Mouse (Mus musculus) frontal cortex, adult (tissue): ENCODE data around the gene Fhl2.

Experiments
- ATAC-seq: cut with Nextera tagmentation; 2 replicates; pipeline ENCODE4 v1.9.2; 2017; ENCODE audit warnings: mild to moderate bottlenecking, moderate library complexity, mixed read lengths; ENCODE audit not compliant: low TSS enrichment

Gene Fhl2

GRCm38 (mm10) chr1:43196661-43197241, at the start of gene Fhl2:
Gene Fhl2, minus strand, starts transcription at chr1:43196984.
- no peak for ATAC-seq

- ATAC-seq, result no peak
Measured at GRCm38 (mm10) chr1:43245014-43245413, 48.2 kb upstream of the Fhl2 start.

GRCm38 (mm10) chr1:43241208-43241607, 44.4 kb upstream of the Fhl2 start:
- ATAC-seq, result no peak

- no peak for ATAC-seq
Measured at GRCm38 (mm10) chr1:43239796-43240313, 43.1 kb upstream of the Fhl2 start.

GRCm38 (mm10) chr1:43238471-43238870, 41.7 kb upstream of the Fhl2 start:
- no peak for ATAC-seq

- ATAC-seq, result no peak
Measured at GRCm38 (mm10) chr1:43237360-43238235, 40.8 kb upstream of the Fhl2 start.

GRCm38 (mm10) chr1:43225531-43226151, 28.9 kb upstream of the Fhl2 start:
- ATAC-seq, result peak; percentile 23; the same call in 1 of the 2 replicates

- ATAC-seq, result no peak
Measured at GRCm38 (mm10) chr1:43224943-43225342, 28.2 kb upstream of the Fhl2 start.

GRCm38 (mm10) chr1:43224171-43224570, 27.4 kb upstream of the Fhl2 start:
- no peak for ATAC-seq

GRCm38 (mm10) chr1:43223097-43223496, 26.3 kb upstream of the Fhl2 start:
- ATAC-seq, result no peak

- peak; percentile 85 for ATAC-seq
Measured at GRCm38 (mm10) chr1:43218016-43218680, 21.4 kb upstream of the Fhl2 start.

- no peak for ATAC-seq
Measured at GRCm38 (mm10) chr1:43215601-43216000, 18.8 kb upstream of the Fhl2 start.

- no peak for ATAC-seq
Measured at GRCm38 (mm10) chr1:43211274-43211673, 14.5 kb upstream of the Fhl2 start.

GRCm38 (mm10) chr1:43210285-43210684, 13.5 kb upstream of the Fhl2 start:
- ATAC-seq, result peak; percentile 78

- no peak for ATAC-seq
Measured at GRCm38 (mm10) chr1:43207147-43207546, 10.4 kb upstream of the Fhl2 start.

- ATAC-seq, result no peak
Measured at GRCm38 (mm10) chr1:43203282-43203681, 6.5 kb upstream of the Fhl2 start.

GRCm38 (mm10) chr1:43202226-43202625, 5.4 kb upstream of the Fhl2 start:
- no peak for ATAC-seq

GRCm38 (mm10) chr1:43201796-43202195, 5.0 kb upstream of the Fhl2 start:
- no peak for ATAC-seq

- peak; percentile 89 for ATAC-seq
Measured at GRCm38 (mm10) chr1:43199867-43200240, 3.1 kb upstream of the Fhl2 start.

- ATAC-seq, result peak; percentile 73
Measured at GRCm38 (mm10) chr1:43199210-43199866, 2.6 kb upstream of the Fhl2 start.

- ATAC-seq, result no peak
Measured at GRCm38 (mm10) chr1:43196059-43196458, 725 bp downstream of the Fhl2 start.
